Mouse (Mus musculus) cerebellum, postnatal 25 days (tissue): ENCODE measurements around the gene Sap25.

Experiments used
- DNase-seq, 2 experiments: peaks; one replicate each; pipeline ENCODE4 v3.0.0; 2021; ENCODE audit warnings: mixed read lengths in 2 of 2

Gene Sap25

GRCm38 (mm10) chr5:137668971-137669370, 27.8 kb downstream of the Sap25 start:
- DNase-seq = no peak

- DNase-seq = no peak
Measured at GRCm38 (mm10) chr5:137670240-137670639, 29.1 kb downstream of the Sap25 start.

- no peak for DNase-seq
Measured at GRCm38 (mm10) chr5:137671443-137672240, 30.5 kb downstream of the Sap25 start.

- no peak for DNase-seq
Measured at GRCm38 (mm10) chr5:137672361-137672760, 31.2 kb downstream of the Sap25 start.

GRCm38 (mm10) chr5:137673015-137673414, 31.9 kb downstream of the Sap25 start:
- DNase-seq = no peak

- DNase-seq = no peak
Measured at GRCm38 (mm10) chr5:137674786-137675185, 33.7 kb downstream of the Sap25 start.

GRCm38 (mm10) chr5:137677859-137678258, 36.7 kb downstream of the Sap25 start:
- DNase-seq = no peak

- DNase-seq = no peak
Measured at GRCm38 (mm10) chr5:137678736-137679135, 37.6 kb downstream of the Sap25 start.

- no peak for DNase-seq
Measured at GRCm38 (mm10) chr5:137679726-137680125, 38.6 kb downstream of the Sap25 start.

- no peak for DNase-seq
Measured at GRCm38 (mm10) chr5:137682526-137682925, 41.4 kb downstream of the Sap25 start.

GRCm38 (mm10) chr5:137683388-137684293, 42.5 kb downstream of the Sap25 start:
- DNase-seq = no peak

- peak; percentile 95 to 99 for DNase-seq
Measured at GRCm38 (mm10) chr5:137684294-137685123, 43.4 kb downstream of the Sap25 start, which contains the start of gene Agfg2. TSS of gene Agfg2 (minus strand) at chr5:137684726.

- DNase-seq = no peak
Measured at GRCm38 (mm10) chr5:137685653-137686052, 44.5 kb downstream of the Sap25 start.

- no peak for DNase-seq
Measured at GRCm38 (mm10) chr5:137686127-137686790, 45.1 kb downstream of the Sap25 start.

GRCm38 (mm10) chr5:137689974-137690373, 48.8 kb downstream of the Sap25 start:
- no peak for DNase-seq

- no peak for DNase-seq
Measured at GRCm38 (mm10) chr5:137690531-137690930, 49.4 kb downstream of the Sap25 start.

- no peak for DNase-seq
Measured at GRCm38 (mm10) chr5:137691881-137692280, 50.7 kb downstream of the Sap25 start.
